Mouse (Mus musculus) olfactory bulb, adult 2 months (tissue): Measurements from ENCODE around the gene 4930544D05Rik. TPM values are rescaled to one million over a fixed set of nuclear protein-coding genes. Genes with fewer than 3 reads are reported as not detected.
A peak's percentile ranks its signal among the peaks of the same experiment; 100 is the strongest.

ENCODE experiments used
- H3K27ac ChIP-seq: fragments of 200-500 bp; 2 replicates; pipeline ENCODE4 v1.5.1; 2012; ENCODE audit warnings: low read depth, low read length; ENCODE audit not compliant: insufficient read depth
- H3K4me1 ChIP-seq: fragments of 200-500 bp; 2 replicates; pipeline ENCODE4 v1.6.1; 2012; ENCODE audit warnings: low read length; ENCODE audit not compliant: control insufficient read depth, insufficient read depth
- H3K4me3 ChIP-seq: fragments of 200-500 bp; 2 replicates; pipeline ENCODE4 v1.5.1; 2012; ENCODE audit warnings: mild to moderate bottlenecking, low read depth, low read length, moderate library complexity; ENCODE audit not compliant: insufficient read depth
- CTCF ChIP-seq: fragments of 200-500 bp; IDR thresholded peaks from 2 replicates; pipeline ENCODE4 v1.5.1; 2012; ENCODE audit warnings: low read depth, mild to moderate bottlenecking, low read length, moderate library complexity; ENCODE audit not compliant: insufficient read depth
- POLR2A ChIP-seq: fragments of 200-500 bp; IDR thresholded peaks from 2 replicates; pipeline ENCODE4 v1.6.1; 2012; ENCODE audit warnings: mild to moderate bottlenecking, low read depth, low read length, moderate library complexity; ENCODE audit not compliant: insufficient read depth
- WGBS: fragments of 180-500 bp; shearing (Covaris S2); methylation state at CpG from one replicate; pipeline ENCODE4 v1.1.7; 2018; 5-methylcytosine and 5-hydroxymethylcytosine counted together
- polyA plus RNA-seq: library from polyadenylated mRNA; stranded (reverse); fragments of >200 nt; gene quantifications from 2 replicates; pipeline ENCODE4 v1.2.4, GENCODE M21; 2012; ENCODE audit warnings: low replicate concordance; ENCODE audit not compliant: missing spikeins, insufficient read depth, insufficient read length

The 4930544D05Rik gene
- polyA plus RNA-seq, 1 experiment = not detected

DNA sequence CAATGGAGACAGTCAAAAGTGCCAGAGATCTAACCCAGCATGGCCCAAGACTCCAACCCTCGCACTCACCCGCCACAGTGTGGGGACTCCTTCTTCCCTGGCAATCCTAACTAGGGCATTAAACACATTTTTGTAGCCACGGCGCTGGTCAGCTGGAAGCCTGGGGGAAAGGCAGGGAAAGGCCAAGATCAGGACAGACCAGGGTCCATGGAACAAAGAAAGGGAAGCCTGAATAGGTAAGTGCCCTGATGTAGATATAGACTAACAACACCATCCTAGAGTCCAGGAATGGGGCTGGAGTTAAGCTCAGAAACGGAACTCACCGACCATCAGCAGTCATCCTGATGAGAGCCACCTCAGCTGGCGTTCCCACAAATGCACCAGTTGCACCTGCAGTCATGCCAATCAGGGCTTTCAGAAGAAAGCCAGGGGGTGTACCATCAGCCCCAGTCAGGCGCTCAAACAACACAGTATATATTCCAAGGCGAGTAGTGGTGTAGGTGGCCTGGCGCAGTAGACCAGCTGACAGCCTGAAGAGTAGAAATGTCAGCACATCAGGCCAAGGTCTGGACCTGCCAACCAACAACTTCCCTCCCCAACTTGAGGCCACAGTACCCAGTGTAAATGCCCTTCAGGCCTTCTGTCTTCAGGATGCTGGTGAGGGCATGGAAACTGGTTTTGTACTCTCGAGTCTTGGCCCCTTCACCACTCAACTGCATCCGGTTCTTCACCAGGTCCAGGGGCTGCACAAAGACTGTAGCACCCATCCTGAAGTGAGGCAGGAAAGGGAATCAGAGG lies 30.0 kb downstream of the 4930544D05Rik start:
- Histone ChIP-seq H3K27ac (0 out of 2 replicates have a peak overlapping the region, but pooled peaks have one; percentile 84), H3K4me1 (peaks cover 16% of the 10 kb centered on the region), H3K4me3 (peak overlapping the region; percentile 90)
- 81% methylated on average over 12 of the region's 12 CpGs for WGBS
- TF ChIP-seq POLR2A (no peak), CTCF (no peak)

DNA sequence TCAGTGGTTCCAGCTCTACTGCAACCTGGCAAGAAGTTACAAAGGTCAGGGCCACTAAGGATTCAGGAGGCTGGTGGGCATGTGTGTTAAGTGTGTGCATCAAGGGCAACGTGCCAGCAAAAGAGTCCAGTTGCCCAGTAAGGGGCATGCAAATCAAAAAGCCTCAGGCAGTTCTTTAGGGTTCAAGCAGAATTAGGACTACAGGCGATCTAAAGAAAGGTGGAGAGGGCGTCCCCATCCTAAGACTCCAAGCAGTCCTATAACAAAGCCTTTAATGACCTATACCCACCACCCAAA lies 30.6 kb downstream of the 4930544D05Rik start:
- TF ChIP-seq CTCF (no peak), POLR2A (no peak)
- 1% methylated on average over 3 of the region's 3 CpGs for WGBS
- Histone ChIP-seq H3K4me3 (peak overlapping the region; percentile 90), H3K4me1 (peaks cover 16% of the 10 kb centered on the region), H3K27ac (peak overlapping the region; percentile 84)

DNA sequence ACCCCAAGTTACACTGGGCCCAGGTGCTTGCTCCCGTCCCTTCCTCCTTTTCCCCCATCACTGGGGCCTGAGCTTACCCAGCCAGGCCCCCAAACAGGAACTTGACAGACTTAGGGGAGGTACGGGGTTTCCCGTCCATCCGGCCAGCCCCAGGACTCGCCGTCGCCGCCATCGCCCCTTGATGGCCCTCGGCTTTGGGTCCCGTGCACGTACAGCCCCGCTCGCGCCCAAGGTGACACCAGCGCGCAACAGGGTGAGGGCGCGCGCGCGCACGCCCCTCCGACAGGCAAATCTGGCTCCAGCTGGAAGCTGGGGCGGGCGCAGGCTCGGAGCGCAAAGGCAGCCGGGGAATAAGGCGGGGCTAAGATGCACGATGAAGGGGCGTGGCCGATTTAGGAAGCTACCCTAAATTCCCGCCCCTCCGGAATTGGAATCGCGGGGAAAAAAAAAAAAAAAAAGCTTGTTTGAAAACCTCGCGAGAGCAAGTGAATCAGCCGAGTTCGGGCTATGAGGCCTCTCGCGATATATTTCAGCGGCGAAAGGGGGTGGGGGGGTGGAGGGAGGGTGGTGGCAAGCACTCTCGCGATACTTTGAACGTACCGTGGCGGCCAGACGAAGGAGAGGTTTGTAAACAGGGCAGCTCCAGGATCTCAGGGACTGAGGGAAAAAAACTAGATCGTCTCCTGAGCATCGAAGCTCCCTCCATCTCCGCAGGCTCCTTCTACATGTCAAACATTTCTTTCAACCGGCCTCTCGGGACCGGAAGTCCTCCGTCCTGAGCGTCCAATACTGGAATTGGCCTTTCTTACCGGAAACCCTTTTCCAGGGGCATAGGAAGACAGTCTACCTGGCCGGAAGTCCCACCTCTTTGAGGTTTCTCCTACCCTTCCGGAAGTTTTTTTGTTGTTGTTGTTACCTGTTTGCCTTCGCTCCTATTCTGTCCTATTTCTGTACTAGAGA lies 31.3 kb downstream of the 4930544D05Rik start, which contains the start of the genes Rnf167 and Slc25a11:
TSS of gene Rnf167 (plus strand) at position 545 of the 960 bp plus-strand sequence.
TSS of gene Slc25a11 (minus strand) at position 789 of the 960 bp plus-strand sequence.
- Histone ChIP-seq H3K4me3 (peak within 1 kb of the TSS; percentile 90), H3K27ac (peak within 1 kb of the TSS; percentile 93), H3K4me1 (peaks cover 18% of the 10 kb centered on the region)
- WGBS = under 1% methylated on average over 63 of the region's 63 CpGs
- TF ChIP-seq POLR2A = peak; percentile 94
- TF ChIP-seq CTCF = no peak

DNA sequence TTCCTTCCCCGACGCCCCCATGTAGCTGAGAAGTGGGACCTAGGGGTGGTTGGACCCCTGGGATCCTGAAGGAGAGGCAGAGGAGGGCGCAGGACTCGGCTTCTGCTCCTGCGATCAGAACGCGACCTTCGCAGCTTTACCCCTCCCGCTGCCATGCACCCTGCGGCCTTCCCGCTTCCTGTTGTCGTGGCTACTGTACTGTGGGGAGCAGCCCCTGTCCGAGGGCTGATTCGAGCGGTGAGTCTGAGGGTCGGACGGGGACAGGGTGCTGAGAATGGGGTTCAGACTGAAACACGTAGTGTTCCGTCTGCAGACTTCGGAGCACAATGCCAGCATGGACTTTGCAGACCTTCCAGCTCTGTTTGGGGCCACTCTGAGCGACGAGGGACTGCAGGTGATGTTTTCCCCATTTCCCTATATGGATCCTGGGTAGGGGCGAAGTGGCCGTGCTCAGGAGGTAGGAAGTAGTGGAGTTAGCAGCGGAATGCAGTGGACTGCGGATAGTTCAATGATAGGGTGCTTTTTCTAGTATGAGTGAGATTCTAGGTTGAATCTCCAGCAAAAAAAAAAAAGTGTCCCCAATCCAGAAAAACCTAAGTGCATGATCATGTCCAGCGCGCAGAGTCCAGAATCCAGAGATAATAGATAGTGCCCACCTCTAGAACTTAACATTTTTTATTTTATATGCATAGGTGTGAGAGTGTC lies 32.2 kb downstream of the 4930544D05Rik start:
- peak overlapping the region; percentile 93 for H3K27ac ChIP-seq
- H3K4me3 ChIP-seq = peak overlapping the region; percentile 87
- TF ChIP-seq CTCF (no peak), POLR2A (no peak)
- 4% methylated on average over 28 of the region's 28 CpGs for WGBS
- H3K4me1 ChIP-seq = peaks cover 22% of the 10 kb centered on the region

DNA sequence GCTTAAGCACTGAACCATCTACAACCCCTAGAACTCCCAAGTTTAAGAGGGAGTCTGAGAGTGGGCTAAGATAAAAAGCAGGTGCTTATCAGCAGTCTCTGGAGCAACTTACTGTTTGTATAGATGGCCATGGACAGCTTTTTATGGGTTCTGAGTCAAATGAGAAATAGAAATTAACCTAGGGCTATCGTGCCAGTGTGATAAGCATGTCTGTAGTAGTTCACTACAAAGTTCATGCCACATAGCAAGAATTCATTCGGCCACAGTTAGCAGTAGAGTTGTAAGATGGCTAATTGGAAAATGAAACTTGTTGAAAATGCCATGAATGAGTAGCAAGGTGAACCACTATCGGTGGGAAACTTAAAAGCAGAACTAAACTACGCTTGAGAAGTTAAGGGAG lies 32.9 kb downstream of the 4930544D05Rik start:
- Histone ChIP-seq H3K4me3 (no peak overlapping the region), H3K4me1 (peaks cover 22% of the 10 kb centered on the region), H3K27ac (no peak overlapping the region)
- 82% methylated on average over 4 of the region's 4 CpGs for WGBS
- TF ChIP-seq CTCF (no peak), POLR2A (no peak)

DNA sequence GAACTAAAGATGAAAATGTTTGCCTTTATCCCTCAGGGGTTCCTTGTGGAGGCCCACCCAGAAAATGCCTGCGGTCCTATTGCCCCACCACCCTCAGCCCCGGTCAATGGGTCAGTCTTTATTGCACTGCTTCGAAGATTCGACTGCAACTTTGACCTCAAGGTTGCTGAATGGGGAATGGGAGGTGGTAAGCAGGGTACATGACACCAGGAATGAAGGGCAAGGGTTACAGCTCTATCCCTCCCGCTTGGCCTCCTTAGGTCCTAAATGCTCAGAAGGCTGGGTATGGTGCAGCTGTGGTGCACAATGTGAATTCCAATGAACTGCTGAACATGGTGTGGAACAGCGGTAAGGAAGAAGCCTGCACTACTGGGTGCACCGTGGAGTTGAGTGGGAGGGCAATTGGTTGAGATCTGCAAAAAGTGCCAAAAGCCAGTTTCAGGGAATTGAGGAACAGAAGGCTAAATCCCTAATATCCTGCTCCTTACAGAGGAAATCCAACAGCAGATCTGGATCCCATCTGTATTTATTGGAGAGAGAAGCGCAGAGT lies 33.6 kb downstream of the 4930544D05Rik start:
- Histone ChIP-seq H3K4me1 (peaks cover 22% of the 10 kb centered on the region), H3K27ac (no peak overlapping the region), H3K4me3 (no peak overlapping the region)
- 78% methylated on average over 8 of the region's 8 CpGs for WGBS
- TF ChIP-seq CTCF (no peak), POLR2A (no peak)

DNA sequence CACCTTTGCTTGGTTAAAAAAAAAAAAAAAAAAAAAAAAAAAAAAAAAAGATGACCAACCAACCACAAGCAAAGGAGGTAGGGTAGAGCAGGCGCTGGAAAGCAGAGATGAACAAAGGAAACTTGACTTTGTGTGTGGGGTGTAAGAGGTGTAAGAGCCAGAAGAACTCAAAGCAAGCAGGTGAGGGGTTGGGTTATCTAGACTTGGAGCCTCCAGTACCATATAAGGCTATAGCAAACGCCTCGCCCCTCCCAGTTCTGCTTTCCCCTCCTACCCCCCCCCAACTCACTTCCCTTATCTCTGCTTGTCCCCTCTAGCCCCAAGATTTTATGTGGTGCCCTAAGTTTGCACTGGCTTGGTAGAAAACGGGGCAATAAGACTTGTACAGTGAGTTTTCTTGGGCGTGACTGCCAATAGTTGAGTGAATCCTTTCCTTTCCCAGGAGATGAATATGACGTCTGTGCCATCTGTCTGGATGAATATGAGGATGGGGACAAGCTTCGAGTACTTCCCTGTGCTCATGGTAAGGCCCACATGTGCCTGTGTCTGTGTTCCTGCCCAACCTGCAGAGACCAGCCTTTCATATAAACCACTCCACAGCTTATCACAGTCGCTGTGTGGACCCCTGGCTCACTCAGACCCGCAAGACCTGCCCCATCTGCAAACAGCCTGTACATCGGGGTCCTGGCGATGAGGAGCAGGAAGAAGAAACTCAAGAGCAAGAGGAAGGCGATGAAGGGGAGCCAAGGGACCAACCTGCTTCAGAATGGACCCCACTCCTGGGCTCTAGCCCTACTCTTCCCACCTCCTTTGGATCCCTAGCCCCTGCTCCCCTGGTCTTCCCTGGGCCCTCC lies 34.9 kb downstream of the 4930544D05Rik start:
- peaks cover 19% of the 10 kb centered on the region for H3K4me1 ChIP-seq
- no peak for TF ChIP-seq CTCF
- no peak for TF ChIP-seq POLR2A
- WGBS = 73% methylated on average over 12 of the region's 12 CpGs
- no peak overlapping the region for H3K27ac ChIP-seq
- no peak overlapping the region for H3K4me3 ChIP-seq
